Mouse (Mus musculus): Measurements from ENCODE around the gene Hs1bp3. TPM values are rescaled to one million over a fixed set of nuclear protein-coding genes. Genes with fewer than 3 reads are reported as not detected.

Hs1bp3 gene
- total and polyA plus RNA-seq, 2 experiments from 2014 or later, result 9.5 to 9.7 TPM

GRCm38 (mm10) chr12:8337286-8338060 lies 24.2 kb downstream of the Hs1bp3 start:
- H3K9me3 ChIP-seq (replicated peaks; ENCODE audit: control insufficient read depth, low read length), result no peaks in the 10 kb centered on the region
- 47% methylated on average over 12 of the region's 12 CpGs for WGBS
- H3K4me1 ChIP-seq (ENCODE audit: control insufficient read depth, insufficient read depth), result peaks cover 21% of the 10 kb centered on the region
- H3K36me3 ChIP-seq (replicated peaks; ENCODE audit: control insufficient read depth, insufficient read depth, low read length), result peaks cover 37% of the 10 kb centered on the region
- ATAC-seq (ENCODE audit: insufficient read depth, low read depth) (no peak), DNase-seq (ENCODE audit: low spot score) (no peak)
- H3K27ac ChIP-seq (ENCODE audit: low read depth), result peak overlapping the region; percentile 18; the same call in 1 of the 2 replicates
- no peak overlapping the region for H3K4me3 ChIP-seq (ENCODE audit: low read depth, low read length)
- H3K9ac ChIP-seq (replicated peaks; ENCODE audit: low read depth, low read length), result 0 out of 2 replicates have a peak overlapping the region, but pooled peaks have one; percentile 1
- no peak overlapping the region for H3K4me2 ChIP-seq (ENCODE audit: low read depth, low read length)
- no peaks in the 10 kb centered on the region for H3K27me3 ChIP-seq (ENCODE audit: control insufficient read depth, insufficient read depth, low read length)
- TF ChIP-seq EP300 (IDR thresholded peaks at IDR 0.05; ENCODE audit: low read depth), result no peak
- TF ChIP-seq CTCF (IDR thresholded peaks at IDR 0.05; ENCODE audit: low read depth), result peak; percentile 23

DNA sequence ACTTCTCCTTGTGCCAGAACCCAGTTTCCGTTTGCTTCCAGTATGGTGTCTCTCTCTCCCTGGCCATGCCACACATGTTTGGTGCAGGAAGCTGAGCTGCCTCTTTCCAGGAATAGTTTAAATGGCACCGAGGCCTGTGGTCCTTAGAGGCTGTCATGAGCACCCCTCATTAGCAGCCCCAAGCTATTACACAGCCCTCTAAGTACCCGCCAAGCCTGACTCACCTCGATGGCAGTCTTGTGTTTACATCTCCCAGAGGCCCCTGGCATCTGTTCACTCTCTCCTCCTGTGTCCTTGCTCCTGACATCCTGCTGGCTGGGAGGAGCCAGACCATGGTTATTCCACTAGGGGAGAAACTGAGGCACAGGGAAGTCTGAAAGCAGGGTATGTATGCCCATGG lies 25.3 kb downstream of the Hs1bp3 start:
- Histone ChIP-seq H3K9ac (replicated peaks; ENCODE audit: low read depth, low read length) (no peak overlapping the region), H3K4me3 (ENCODE audit: low read depth, low read length) (no peak overlapping the region), H3K4me1 (ENCODE audit: control insufficient read depth, insufficient read depth) (peaks cover 20% of the 10 kb centered on the region), H3K27me3 (ENCODE audit: control insufficient read depth, insufficient read depth, low read length) (no peaks in the 10 kb centered on the region), H3K9me3 (replicated peaks; ENCODE audit: control insufficient read depth, low read length) (no peaks in the 10 kb centered on the region), H3K36me3 (replicated peaks; ENCODE audit: control insufficient read depth, insufficient read depth, low read length) (peaks cover 44% of the 10 kb centered on the region), H3K27ac (ENCODE audit: low read depth) (peak overlapping the region; percentile 26; the same call in 1 of the 2 replicates), H3K4me2 (ENCODE audit: low read depth, low read length) (no peak overlapping the region)
- no peak for DNase-seq (ENCODE audit: low spot score)
- ATAC-seq (ENCODE audit: insufficient read depth, low read depth), result no peak
- WGBS, result 28% methylated on average over 4 of the region's 4 CpGs
- no peak for TF ChIP-seq CTCF (IDR thresholded peaks at IDR 0.05; ENCODE audit: low read depth)

- no peak for DNase-seq (ENCODE audit: low spot score)
- 59% methylated on average over 8 of the region's 8 CpGs for WGBS
- Histone ChIP-seq H3K9me3 (replicated peaks; ENCODE audit: control insufficient read depth, low read length) (no peaks in the 10 kb centered on the region), H3K4me1 (ENCODE audit: control insufficient read depth, insufficient read depth) (peaks cover 15% of the 10 kb centered on the region), H3K36me3 (replicated peaks; ENCODE audit: control insufficient read depth, insufficient read depth, low read length) (peaks cover 44% of the 10 kb centered on the region), H3K9ac (replicated peaks; ENCODE audit: low read depth, low read length) (no peak overlapping the region), H3K4me3 (ENCODE audit: low read depth, low read length) (no peak overlapping the region), H3K27me3 (ENCODE audit: control insufficient read depth, insufficient read depth, low read length) (no peaks in the 10 kb centered on the region), H3K27ac (ENCODE audit: low read depth) (no peak overlapping the region), H3K4me2 (ENCODE audit: low read depth, low read length) (no peak overlapping the region)
- ATAC-seq (ENCODE audit: insufficient read depth, low read depth), result no peak
- no peak for TF ChIP-seq CTCF (IDR thresholded peaks at IDR 0.05; ENCODE audit: low read depth)
- TF ChIP-seq EP300 (IDR thresholded peaks at IDR 0.05; ENCODE audit: low read depth), result no peak
These were observed 25.7 kb downstream of the Hs1bp3 start for GRCm38 (mm10) chr12:8338918-8339317.

- Histone ChIP-seq H3K4me2 (ENCODE audit: low read depth, low read length) (no peak overlapping the region), H3K36me3 (replicated peaks; ENCODE audit: control insufficient read depth, insufficient read depth, low read length) (peaks cover 44% of the 10 kb centered on the region), H3K9me3 (replicated peaks; ENCODE audit: control insufficient read depth, low read length) (no peaks in the 10 kb centered on the region), H3K4me1 (ENCODE audit: control insufficient read depth, insufficient read depth) (peaks cover 15% of the 10 kb centered on the region; the same call in 1 of the 2 replicates), H3K9ac (replicated peaks; ENCODE audit: low read depth, low read length) (no peak overlapping the region), H3K27me3 (ENCODE audit: control insufficient read depth, insufficient read depth, low read length) (no peaks in the 10 kb centered on the region), H3K27ac (ENCODE audit: low read depth) (no peak overlapping the region), H3K4me3 (ENCODE audit: low read depth, low read length) (no peak overlapping the region)
- ATAC-seq (ENCODE audit: insufficient read depth, low read depth), result no peak
- WGBS, result 59% methylated on average over 13 of the region's 13 CpGs
- TF ChIP-seq EP300 (IDR thresholded peaks at IDR 0.05; ENCODE audit: low read depth), result no peak
- TF ChIP-seq CTCF (IDR thresholded peaks at IDR 0.05; ENCODE audit: low read depth), result no peak
- no peak for DNase-seq (ENCODE audit: low spot score)
These were observed 26.5 kb downstream of the Hs1bp3 start for GRCm38 (mm10) chr12:8339591-8340319.

DNA sequence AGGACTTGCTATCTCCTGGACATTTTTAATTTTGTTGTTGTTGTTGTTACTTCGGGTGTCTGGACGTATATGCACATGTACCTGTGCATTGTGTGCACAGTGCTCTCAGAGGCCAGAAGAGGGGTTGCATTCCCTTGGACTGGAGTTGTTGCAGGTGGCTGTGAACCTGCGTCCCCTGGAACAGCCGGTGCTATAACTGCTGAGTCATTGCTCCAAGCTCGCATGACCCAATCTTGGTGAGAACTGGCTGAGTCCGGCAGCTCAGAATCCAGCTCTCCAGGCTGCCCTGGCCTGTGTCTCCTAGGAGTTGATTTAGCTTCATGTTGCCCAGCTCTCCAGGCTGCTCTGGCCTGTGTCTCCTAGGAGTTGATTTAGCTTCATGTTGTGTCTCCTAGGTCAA lies 27.8 kb downstream of the Hs1bp3 start:
- peaks cover 20% of the 10 kb centered on the region; the same call in 1 of the 2 replicates for H3K4me1 ChIP-seq (ENCODE audit: control insufficient read depth, insufficient read depth)
- no peak for TF ChIP-seq CTCF (IDR thresholded peaks at IDR 0.05; ENCODE audit: low read depth)
- TF ChIP-seq EP300 (IDR thresholded peaks at IDR 0.05; ENCODE audit: low read depth), result no peak
- 90% methylated on average over 6 of the region's 6 CpGs for WGBS

More for the DNA sequence above, 27.8 kb downstream of the Hs1bp3 start:
- Histone ChIP-seq H3K27ac (ENCODE audit: low read depth) (no peak overlapping the region), H3K9ac (replicated peaks; ENCODE audit: low read depth, low read length) (no peak overlapping the region), H3K36me3 (replicated peaks; ENCODE audit: control insufficient read depth, insufficient read depth, low read length) (peaks cover 41% of the 10 kb centered on the region), H3K4me3 (ENCODE audit: low read depth, low read length) (no peak overlapping the region), H3K4me2 (ENCODE audit: low read depth, low read length) (no peak overlapping the region), H3K27me3 (ENCODE audit: control insufficient read depth, insufficient read depth, low read length) (no peaks in the 10 kb centered on the region), H3K9me3 (replicated peaks; ENCODE audit: control insufficient read depth, low read length) (no peaks in the 10 kb centered on the region)
- ATAC-seq (ENCODE audit: insufficient read depth, low read depth), result no peak
- no peak for DNase-seq (ENCODE audit: low spot score)
